Mouse (Mus musculus) limb, embryonic 15.5 days (tissue): Measurements from ENCODE around the gene Fam166a. TPM values are rescaled to one million over a fixed set of nuclear protein-coding genes. Genes with fewer than 3 reads are reported as not detected.
"Not testable (repeated sequence)": the region's sequence is repeated elsewhere in the genome, so short reads cannot be mapped to it uniquely, and the experiment has no call there.

Source experiments
- ATAC-seq: fragments of 200-750 bp; cut with Nextera tagmentation; 2 replicates; pipeline ENCODE4 v1.8.0; 2017; ENCODE audit warnings: low read depth, moderate TSS enrichment; ENCODE audit not compliant: insufficient number of reproducible peaks, low FRiP score, low TSS enrichment
- H3K27ac ChIP-seq: fragments of 300-500 bp; sonication (generic); 2 replicates; pipeline ENCODE4 v1.5.1; 2015; ENCODE audit warnings: moderate library complexity, mild to moderate bottlenecking, inconsistent platforms
- H3K27me3 ChIP-seq: fragments of 300-500 bp; sonication (generic); 2 replicates; pipeline ENCODE4 v1.6.1; 2015; ENCODE audit warnings: inconsistent platforms
- H3K36me3 ChIP-seq: fragments of 300-500 bp; sonication (generic); 2 replicates; pipeline ENCODE4 v1.6.1; 2015; ENCODE audit warnings: inconsistent platforms
- H3K4me1 ChIP-seq: fragments of 300-500 bp; sonication (generic); 2 replicates; pipeline ENCODE4 v1.6.1; 2015; ENCODE audit warnings: inconsistent platforms
- H3K4me2 ChIP-seq: fragments of 300-500 bp; sonication (generic); 2 replicates; pipeline ENCODE4 v1.6.1; 2015; ENCODE audit warnings: mild to moderate bottlenecking, inconsistent platforms
- H3K4me3 ChIP-seq: fragments of 300-500 bp; sonication (generic); 2 replicates; pipeline ENCODE4 v1.5.1; 2015; ENCODE audit warnings: mild to moderate bottlenecking, inconsistent platforms
- H3K9ac ChIP-seq: fragments of 300-500 bp; sonication (generic); 2 replicates; pipeline ENCODE4 v1.6.1; 2015; ENCODE audit warnings: inconsistent platforms
- H3K9me3 ChIP-seq: fragments of 300-500 bp; sonication (generic); 2 replicates; pipeline ENCODE4 v1.6.1; 2016; ENCODE audit warnings: inconsistent platforms
- WGBS: fragments of 180-500 bp; shearing (Covaris S2); methylation state at CpG from one replicate; pipeline ENCODE4 v1.1.7; 2015; 5-methylcytosine and 5-hydroxymethylcytosine counted together
- polyA plus RNA-seq: library from polyadenylated mRNA; unstranded; fragments of >200 nt; fragmentation: Nextera tagmentation; extraction: Ambion mirVana; gene quantifications from 2 replicates; pipeline ENCODE4 v1.2.1, GENCODE M21; 2015

Fam166a gene
- polyA plus RNA-seq, 1 experiment from 2014 or later = not detected

DNA sequence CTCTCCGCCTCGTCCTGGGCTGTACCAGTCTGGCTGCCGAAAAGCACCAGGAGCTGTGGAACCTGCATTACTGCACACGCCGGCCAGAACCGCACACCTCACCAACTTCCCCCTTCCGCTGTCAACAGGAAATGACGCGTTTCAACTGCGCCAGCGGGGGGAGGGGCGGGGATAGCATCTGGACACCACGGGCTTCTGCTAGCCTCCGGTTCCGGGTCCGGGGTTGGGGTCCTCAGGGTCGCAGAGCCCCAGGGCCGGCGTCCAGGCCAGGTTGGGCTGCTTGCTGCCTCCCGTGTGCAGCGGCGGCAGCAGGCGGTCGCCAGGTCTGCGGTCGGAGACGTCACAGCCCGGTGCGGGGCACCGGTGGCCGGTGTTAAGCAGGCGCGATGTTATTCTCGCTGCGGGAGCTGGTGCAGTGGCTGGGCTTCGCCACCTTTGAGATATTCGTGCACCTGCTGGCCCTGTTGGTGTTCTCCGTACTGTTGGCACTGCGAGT, 36.8 kb downstream of the Fam166a start, which contains the start of gene Tmem203:
Gene Tmem203 (plus strand): TSS at position 156 of the 496 bp plus-strand sequence.
- WGBS = under 1% methylated on average over 39 of the region's 39 CpGs
- H3K36me3 ChIP-seq = peaks cover 16% of the 10 kb centered on the region
- ATAC-seq = peak; percentile 79

DNA sequence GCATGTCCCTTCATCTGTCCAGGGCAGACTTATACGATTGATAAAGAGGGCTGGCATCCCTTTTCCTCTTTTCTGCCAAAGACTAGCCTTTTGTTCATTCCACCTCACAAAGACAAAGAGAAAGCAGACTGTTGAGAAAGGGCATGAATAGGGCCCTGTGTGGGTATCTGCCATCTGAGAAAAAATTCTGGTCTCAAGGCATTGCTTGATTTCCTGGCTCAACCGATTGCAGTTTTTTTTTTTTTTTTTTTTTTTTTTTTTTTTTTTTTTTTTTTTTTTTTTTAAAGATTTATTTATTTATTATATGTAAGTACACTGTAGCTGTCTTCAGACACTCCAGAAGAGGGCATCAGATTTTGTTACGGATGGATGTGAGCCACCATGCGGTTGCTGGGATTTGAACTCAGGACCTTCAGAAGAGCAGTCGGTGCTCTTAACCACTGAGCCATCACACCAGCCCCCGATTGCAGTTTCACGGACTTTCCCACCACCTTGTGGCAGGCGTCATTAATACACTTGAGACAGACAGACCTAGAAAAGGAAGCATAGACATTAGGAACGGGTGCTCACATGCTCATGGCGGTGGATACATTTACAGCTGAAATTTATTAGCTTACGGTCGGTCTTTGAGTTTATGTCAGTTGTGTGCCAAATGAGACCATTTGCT, 38.0 kb downstream of the Fam166a start:
- not testable (repeated sequence) for ATAC-seq, H3K9ac ChIP-seq, H3K27me3 ChIP-seq, H3K9me3 ChIP-seq, H3K27ac ChIP-seq, H3K36me3 ChIP-seq
- H3K4me3 ChIP-seq = peak overlapping the region; percentile 99
- peaks cover 16% of the 10 kb centered on the region for H3K4me1 ChIP-seq
- H3K4me2 ChIP-seq = peak overlapping the region; percentile 86
- WGBS = 55% methylated on average over 12 of the region's 12 CpGs

More for the DNA sequence above, 36.8 kb downstream of the Fam166a start, which contains the start of gene Tmem203:
- Histone ChIP-seq H3K27ac (peak within 1 kb of the TSS; percentile 86), H3K9me3 (no peaks in the 10 kb centered on the region), H3K27me3 (no peaks in the 10 kb centered on the region), H3K4me2 (peak within 1 kb of the TSS; percentile 86), H3K4me1 (peaks cover 16% of the 10 kb centered on the region), H3K9ac (peak within 1 kb of the TSS; percentile 72), H3K4me3 (peak within 1 kb of the TSS; percentile 99)

DNA sequence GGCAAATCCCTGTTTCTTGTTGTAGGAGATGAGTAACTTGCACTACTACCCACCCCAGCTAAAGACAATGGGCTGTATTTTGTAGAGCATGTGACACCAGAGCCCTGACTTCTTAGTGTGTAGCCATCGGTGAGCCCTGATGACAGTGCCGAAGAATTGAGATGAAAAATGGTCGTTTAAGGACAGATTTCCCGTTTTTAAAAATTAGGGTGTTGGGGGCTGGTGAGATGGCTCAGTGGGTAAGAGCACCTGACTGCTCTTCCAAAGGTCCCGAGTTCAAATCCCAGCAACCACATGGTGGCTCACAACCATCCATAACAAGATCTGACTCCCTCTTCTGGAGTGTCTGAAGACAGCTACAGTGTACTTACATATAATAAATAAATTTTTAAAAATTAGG, 38.7 kb downstream of the Fam166a start:
- peaks cover 21% of the 10 kb centered on the region for H3K4me1 ChIP-seq
- H3K27ac ChIP-seq, H3K4me3 ChIP-seq, H3K36me3 ChIP-seq, H3K9me3 ChIP-seq, H3K4me2 ChIP-seq, ATAC-seq, H3K27me3 ChIP-seq, H3K9ac ChIP-seq: not testable (repeated sequence)
- whole genome bisulfite sequencing = 84% methylated on average over 5 of the region's 5 CpGs

DNA sequence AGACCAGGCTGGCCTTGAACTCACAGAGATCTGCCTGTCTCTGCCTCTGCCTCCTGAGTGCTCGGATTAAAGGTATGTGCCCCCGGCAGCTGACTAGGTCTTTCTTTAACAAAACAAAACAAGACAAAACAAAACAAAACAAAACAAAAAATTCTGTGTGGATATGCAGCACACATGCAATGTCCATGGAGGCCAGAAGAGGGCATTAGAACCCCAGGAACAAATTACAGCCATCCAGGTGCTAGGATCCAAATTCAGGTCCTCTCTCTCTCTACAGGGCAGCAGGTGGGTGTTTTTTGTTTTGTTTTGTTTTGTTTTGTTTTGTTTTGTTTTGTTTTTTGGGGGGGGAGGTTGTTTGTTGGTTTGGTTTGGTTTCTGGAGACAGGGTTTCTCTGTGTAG, 40.3 kb downstream of the Fam166a start:
- no peak overlapping the region for H3K9ac ChIP-seq
- no peaks in the 10 kb centered on the region for H3K9me3 ChIP-seq
- ATAC-seq = no peak
- H3K4me3 ChIP-seq = no peak overlapping the region
- H3K36me3 ChIP-seq = no peaks in the 10 kb centered on the region
- no peak overlapping the region for H3K27ac ChIP-seq
- WGBS = 61% methylated on average over 2 of the region's 2 CpGs
- no peak overlapping the region for H3K4me2 ChIP-seq
- peaks cover 9% of the 10 kb centered on the region for H3K27me3 ChIP-seq
- peaks cover 33% of the 10 kb centered on the region for H3K4me1 ChIP-seq

DNA sequence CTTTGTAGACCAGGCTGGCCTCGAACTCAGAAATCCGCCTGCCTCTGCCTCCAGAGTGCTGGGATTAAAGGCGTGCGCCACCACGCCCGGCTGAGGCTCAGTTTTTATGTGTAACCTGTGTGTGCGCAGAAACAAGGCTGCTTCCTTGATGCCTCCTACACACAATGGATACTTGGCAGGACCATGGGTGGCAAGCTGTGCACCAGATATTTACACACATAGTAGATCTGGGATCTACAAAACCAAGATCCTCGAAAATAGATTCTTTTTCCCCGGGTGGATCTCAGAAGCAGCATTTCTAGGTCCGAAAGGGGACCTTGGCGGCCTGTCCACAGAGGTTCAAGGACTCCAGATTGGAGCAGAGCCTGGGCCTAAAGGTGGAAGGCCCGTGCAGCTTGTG, 43.3 kb downstream of the Fam166a start:
- Histone ChIP-seq H3K27ac (no peak overlapping the region; the same call in 1 of the 2 replicates), H3K27me3 (peaks cover 20% of the 10 kb centered on the region), H3K4me2 (peak overlapping the region; percentile 98), H3K9me3 (no peaks in the 10 kb centered on the region), H3K4me3 (peak overlapping the region; percentile 63), H3K9ac (no peak overlapping the region), H3K36me3 (no peaks in the 10 kb centered on the region), H3K4me1 (peaks cover 39% of the 10 kb centered on the region)
- 46% methylated on average over 12 of the region's 12 CpGs for WGBS
- no peak; the same call in 1 of the 2 replicates for ATAC-seq

DNA sequence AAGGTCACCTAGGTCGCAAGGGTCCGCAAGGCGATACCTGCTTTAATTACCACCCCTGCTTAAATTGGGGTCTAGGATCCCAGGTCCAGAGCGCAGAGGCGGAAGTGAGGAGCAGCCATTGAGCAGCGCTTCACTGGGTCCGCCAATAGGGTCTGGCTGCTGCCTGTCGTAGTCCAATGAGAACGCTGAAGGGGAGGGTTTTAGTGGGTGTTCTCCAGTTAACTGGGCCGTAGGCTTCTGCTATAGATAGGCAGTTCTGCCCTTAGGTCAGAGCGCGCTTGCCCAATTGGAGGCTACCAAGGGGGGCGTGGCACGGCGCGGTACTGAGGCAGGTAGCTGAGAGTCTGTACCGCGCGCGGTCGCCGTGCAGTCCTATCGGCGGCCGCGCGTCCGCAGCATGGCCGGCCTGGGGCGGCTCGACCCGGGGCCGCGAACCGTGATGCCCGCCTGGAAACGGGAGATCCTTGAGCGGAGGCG, 43.8 kb downstream of the Fam166a start, which contains the start of gene Tprn:
Gene Tprn (plus strand): TSS at position 328 of the 477 bp plus-strand sequence.
- under 1% methylated on average over 39 of the region's 39 CpGs for WGBS
- Histone ChIP-seq H3K27me3 (peaks cover 20% of the 10 kb centered on the region), H3K4me1 (peaks cover 39% of the 10 kb centered on the region), H3K4me3 (peak within 1 kb of the TSS; percentile 63), H3K9me3 (no peaks in the 10 kb centered on the region), H3K27ac (no peak within 1 kb of the TSS; the same call in 1 of the 2 replicates), H3K9ac (peak within 1 kb of the TSS; percentile 54), H3K36me3 (no peaks in the 10 kb centered on the region), H3K4me2 (peak within 1 kb of the TSS; percentile 98)
- ATAC-seq = peak; percentile 97

DNA sequence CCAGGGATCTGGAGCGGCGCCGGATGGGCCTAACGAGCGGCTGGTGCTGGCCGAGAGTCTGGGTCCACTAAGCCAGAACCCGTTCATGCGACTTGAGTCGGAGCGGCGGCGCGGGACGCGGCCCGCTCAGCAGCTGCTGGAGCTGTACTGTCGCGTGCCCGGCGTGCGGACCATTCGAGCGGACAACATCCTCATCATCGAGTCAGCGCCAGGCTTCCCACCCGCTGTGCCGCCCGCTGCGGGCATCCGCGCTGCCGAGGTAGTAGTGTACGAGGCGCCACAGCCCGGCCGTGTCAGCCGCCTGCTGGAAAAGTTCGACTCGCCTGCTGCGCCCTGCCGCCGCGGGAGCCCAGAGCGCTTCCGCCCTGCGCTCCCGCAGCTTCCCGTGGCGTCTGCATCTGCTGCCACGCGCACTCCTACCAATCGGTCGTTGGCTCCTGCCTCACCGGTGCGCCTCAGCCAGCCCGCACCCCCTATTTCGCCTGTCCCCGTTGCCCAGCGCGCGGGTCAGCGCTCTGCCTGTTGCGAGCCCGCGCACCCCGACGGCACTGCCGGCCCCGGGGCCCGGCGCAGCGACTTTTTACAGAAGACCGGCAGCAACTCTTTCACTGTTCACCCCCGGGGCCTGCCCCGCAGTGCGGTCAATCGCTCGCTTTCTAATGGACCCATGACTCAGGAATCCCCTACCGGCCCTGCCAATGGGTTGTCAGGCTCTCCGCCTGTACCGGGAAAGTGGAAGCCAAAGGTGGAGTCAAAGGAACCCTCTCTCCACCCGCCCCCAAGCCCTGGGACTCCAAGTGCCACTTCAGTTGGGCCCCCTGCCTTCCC, 44.5 kb downstream of the Fam166a start:
- WGBS = under 1% methylated on average over 56 of the region's 82 CpGs

DNA sequence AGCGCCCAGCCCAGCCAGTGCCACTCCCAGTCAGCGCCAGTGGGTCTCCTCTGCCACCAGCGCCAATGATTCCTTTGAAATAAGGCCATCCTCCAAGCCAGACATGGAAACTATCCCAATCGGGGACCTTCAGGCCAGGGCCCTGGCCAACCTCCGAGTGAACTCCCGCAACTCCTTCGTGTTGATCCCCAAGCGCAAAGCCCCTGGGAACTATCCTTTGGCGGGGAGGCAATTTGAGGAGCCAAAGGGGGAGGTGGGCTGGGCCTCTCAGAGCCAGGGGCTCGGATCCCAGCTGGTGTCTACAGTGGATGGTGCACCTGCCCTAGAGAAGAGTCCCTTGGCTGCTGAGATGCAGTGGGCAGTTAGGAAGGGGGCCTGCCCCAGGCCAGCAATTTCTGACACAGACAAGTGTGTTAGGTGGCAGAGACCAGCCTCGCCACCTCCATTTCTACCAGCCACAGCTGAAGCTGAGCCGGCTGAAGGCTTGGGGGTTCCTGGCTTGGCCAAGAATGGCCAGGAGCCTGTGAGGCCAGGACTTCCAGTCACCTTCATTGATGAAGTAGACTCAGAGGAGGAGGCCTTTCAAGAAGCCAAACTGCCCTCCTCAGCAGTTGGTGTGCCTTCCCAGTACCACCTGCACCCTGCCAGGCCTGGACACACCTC, 45.2 kb downstream of the Fam166a start:
- no peak for ATAC-seq
- peaks cover 39% of the 10 kb centered on the region for H3K4me1 ChIP-seq
- 20% methylated on average over 12 of the region's 12 CpGs for WGBS

More for the DNA sequence above, 44.5 kb downstream of the Fam166a start:
- Histone ChIP-seq H3K4me2 (peak overlapping the region; percentile 98), H3K4me3 (peak overlapping the region; percentile 63), H3K27ac (no peak overlapping the region), H3K36me3 (0 out of 2 replicates have a peak, but pooled peaks cover 5% of the 10 kb centered on the region), H3K9ac (peak overlapping the region; percentile 54), H3K9me3 (no peaks in the 10 kb centered on the region), H3K4me1 (peaks cover 39% of the 10 kb centered on the region), H3K27me3 (peaks cover 20% of the 10 kb centered on the region)
- 0 out of 2 replicates have a peak, but pooled peaks have one; percentile 7 for ATAC-seq

DNA sequence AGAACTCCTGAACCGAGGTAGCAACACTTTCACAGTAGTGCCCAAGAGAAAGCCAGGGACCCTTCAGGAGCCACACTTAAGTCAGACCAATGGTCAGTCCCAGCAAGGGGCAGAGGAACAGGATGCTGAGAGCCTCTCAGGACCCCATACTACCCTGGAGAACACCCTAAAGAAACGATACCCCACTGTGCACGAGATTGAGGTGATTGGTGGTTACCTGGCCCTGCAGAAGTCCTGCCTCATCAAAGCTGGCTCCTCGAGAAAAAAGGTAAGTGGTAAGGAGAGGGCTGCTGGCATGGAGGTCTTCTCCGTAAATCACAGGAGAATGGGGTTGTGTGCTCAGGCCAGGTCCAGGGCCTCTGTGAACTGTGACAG, 45.7 kb downstream of the Fam166a start:
- peaks cover 17% of the 10 kb centered on the region; the same call in 1 of the 2 replicates for H3K36me3 ChIP-seq
- WGBS = 73% methylated on average over 5 of the region's 5 CpGs
- no peaks in the 10 kb centered on the region for H3K9me3 ChIP-seq
- H3K4me2 ChIP-seq = no peak overlapping the region
- peaks cover 20% of the 10 kb centered on the region for H3K27me3 ChIP-seq
- H3K4me3 ChIP-seq = 0 out of 2 replicates have a peak overlapping the region, but pooled peaks have one; percentile 63
- H3K9ac ChIP-seq = 0 out of 2 replicates have a peak overlapping the region, but pooled peaks have one; percentile 7
- H3K27ac ChIP-seq = no peak overlapping the region
- ATAC-seq = no peak
- peaks cover 39% of the 10 kb centered on the region for H3K4me1 ChIP-seq

More for the DNA sequence above, 45.2 kb downstream of the Fam166a start:
- H3K36me3 ChIP-seq = 0 out of 2 replicates have a peak, but pooled peaks cover 12% of the 10 kb centered on the region
- peaks cover 20% of the 10 kb centered on the region for H3K27me3 ChIP-seq
- no peaks in the 10 kb centered on the region for H3K9me3 ChIP-seq
- H3K9ac ChIP-seq = peak overlapping the region; percentile 54
- no peak overlapping the region for H3K27ac ChIP-seq
- peak overlapping the region; percentile 63 for H3K4me3 ChIP-seq
- H3K4me2 ChIP-seq = peak overlapping the region; percentile 98

DNA sequence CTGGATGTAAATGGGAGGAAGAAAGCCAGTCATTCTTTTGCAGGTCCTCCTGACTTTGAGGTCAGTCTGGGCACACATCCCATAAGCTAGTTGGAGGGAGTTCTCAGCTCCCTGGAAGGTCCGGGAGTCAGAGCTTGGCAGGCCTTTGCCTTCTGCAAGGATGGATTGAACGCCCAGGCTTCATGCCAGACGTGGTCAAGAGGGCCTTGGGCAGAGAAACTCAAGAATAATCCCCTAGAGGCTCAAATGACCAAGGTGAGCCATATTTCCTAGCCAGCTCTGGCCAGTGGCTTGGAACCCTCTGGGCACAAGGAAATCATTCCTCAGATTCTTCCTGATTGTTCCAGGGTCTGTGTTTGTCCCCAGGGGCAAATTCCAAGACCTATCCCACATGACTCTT, 46.3 kb downstream of the Fam166a start:
- ATAC-seq = no peak
- peaks cover 39% of the 10 kb centered on the region for H3K4me1 ChIP-seq
- H3K4me3 ChIP-seq = no peak overlapping the region
- H3K9me3 ChIP-seq = no peaks in the 10 kb centered on the region
- 60% methylated on average over 3 of the region's 3 CpGs for WGBS
- peaks cover 20% of the 10 kb centered on the region for H3K27me3 ChIP-seq
- H3K4me2 ChIP-seq = no peak overlapping the region
- no peak overlapping the region for H3K27ac ChIP-seq
- H3K36me3 ChIP-seq = peaks cover 23% of the 10 kb centered on the region
- H3K9ac ChIP-seq = no peak overlapping the region
